Mouse (Mus musculus): ENCODE data around the gene Hpse2.

The Hpse2 gene

DNA sequence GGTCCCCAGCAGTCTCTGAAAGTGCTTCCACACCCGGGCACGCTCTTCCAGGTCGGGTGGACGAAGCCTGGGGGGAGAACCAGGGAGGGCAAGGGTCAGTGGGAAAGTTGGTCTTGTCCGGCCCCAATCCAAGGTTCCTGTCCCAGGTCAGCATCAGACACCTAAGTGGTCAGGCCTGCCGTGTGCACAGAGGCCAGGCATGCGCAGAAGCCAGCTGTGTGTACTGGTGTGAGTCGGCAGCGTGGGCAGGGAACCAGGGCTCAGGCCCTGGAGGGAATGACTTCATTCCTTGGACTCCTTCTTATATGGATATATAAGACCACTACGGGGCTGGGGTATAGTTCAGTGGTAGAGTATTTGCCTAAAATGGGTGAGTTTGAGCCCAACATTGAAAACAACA is 618.5 kb downstream of the Hpse2 start:
- no peak for DNase-seq

DNA sequence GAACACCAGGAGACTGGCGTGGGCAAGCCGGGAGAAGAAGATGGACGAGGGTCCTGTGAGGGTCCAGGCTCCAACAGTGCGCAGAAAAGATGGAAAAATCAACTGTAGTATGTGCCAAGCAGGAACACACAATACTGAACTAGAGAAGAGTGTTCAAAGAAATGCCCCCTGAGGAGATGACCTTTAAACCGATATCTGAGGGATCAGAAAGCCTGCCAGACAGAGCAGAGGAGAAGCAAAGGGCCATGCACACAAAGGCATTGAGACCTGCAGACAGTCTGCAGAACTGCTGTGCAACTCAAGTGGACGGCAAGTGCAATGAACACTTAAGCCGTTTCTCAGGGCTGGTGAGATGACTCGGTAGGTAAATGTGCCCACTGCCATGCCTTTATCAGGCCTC is 620.8 kb downstream of the Hpse2 start:
- no peak for DNase-seq

DNA sequence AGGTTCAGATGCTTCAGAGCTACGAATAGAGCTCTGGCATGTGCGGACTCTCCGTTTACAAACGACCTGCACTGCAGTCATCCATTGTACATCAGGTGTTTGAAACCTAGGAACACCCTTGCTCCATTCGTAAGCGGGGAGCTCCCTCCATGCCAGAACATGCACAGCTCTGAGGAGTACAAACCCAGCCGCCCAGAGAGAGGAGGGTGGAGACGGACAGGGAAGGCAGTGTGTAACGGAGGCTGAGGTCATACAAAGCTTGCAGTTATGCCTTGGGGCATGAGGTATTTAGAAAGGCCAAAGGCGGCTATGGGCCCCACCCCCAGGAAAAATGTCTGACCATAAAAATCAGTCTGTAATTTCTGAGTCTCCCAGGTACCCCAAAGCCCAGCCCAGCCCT is 623.8 kb downstream of the Hpse2 start:
- no peak for DNase-seq

DNA sequence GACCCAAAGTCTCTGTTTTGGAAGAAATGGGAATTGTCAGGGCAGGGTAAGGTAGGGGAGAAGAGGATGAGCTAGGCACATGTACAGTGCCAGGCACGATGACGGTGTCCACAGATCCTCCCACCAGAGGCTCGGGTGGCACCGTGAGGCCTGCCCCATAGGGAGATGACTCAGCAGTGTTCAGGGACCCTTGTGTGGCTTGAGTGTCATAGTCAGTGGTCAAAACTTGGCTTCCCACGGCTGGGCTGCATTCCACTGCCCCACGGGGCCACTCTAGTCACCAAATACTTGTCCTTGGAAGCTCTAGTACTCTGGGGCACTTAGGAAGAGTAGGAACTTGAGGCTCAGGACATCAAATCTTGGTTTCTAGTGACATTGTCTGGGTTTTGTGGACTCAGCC is 631.5 kb downstream of the Hpse2 start:
- no peak for DNase-seq

DNA sequence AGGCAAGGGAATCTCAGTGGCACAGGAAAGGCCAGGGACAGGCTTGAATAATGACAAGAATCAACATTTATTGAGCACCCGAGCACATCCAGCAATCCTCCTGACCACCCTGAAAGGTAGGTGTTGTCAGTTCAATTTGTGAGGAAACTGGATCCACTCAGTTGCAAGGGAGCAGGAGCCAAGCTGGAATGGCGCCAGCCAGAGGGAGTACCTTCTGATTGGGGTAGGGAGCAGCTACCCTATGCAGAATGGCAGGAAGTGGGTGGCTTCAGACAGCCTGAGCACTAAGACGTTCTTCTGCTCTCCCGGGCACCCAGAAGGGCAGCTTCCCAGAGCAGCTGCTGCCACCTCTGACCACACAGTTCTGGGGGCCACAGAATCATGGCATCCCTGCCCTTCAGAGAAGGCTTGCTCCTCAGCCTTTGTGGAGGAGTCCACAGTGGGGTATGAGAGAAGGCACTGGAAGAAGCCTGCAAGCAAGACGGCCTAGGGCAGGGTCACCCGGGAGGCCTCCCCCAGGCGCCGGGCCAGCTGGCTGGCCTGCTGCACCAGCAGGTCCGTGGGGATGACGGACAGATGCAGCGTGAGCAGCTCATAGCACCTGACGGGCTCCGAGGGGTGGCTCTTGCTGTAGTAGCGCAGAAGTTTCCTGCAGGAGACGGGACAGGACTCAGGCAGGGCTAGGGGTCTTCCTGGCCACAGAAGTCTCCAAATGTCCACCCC is 632.8 kb downstream of the Hpse2 start:
- peak; percentile 62 for DNase-seq

DNA sequence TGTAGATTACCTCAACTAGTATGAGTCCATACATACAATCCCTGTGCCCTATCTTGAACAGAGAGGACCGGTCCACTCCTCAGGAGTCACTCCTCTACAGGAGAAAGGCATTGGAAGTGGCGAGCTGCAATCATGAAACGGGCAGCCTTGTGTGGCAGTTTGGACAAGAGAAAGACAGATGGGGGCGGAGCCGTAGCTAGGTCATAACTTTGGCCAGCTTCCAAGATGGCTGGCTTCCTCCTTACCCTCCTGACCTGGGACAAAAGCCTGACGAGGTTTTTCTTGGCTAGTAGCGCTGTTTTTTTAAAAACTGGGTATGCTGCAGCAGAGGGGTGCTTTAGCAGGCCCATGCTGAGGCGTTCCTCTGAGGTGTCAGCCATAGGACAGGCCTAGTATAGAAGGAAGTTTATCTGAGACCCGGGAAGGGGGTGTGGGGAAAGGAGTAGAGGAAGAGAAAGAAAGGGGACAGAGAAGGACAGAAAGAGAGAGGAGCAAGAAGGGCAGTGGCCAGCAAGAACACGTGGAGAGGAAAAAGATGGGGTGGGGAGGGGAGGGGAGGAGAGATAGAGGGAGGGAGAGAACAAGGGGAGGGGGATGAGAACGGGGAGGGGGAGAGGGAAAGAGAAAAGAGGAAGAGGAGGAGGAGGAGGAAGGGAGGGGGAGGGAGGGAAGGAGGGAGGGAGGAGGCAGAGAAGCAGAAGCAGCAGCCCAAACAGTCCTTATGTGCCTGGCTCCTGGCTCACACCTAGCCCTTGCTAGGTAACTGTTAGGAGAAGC is 634.8 kb downstream of the Hpse2 start:
- DNase-seq = peak; percentile 92

DNA sequence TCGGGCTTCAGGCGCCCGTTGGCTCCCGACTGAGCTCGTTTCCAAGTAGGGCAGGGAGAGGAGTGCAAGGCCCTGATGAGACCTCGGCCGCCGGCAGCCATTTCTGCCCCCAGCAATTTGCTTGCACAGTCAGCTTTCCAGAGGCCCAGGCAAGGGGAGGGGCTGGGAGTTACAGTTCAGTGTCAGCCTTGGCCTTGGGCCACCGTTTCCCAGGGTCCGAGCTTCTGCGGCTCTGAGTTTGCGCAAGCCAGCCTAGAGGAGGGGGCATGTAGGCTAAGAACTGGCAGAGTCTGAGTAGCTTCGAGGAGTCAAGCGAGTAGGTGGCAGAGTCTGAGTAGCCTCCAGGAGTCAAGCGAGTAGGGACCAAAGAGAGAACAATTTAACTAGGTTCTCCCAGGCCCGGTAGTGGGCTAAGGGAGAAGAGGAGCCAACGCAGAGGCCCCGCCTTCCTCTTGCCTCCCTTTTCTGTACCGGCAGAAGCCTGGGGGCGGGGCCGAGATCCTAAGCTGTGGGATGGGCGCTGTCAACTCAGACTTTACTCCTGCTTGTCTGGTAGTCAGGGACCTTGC is 635.7 kb downstream of the Hpse2 start, which contains the start of gene Pyroxd2:
Gene Pyroxd2, minus strand, starts transcription at position 413 of the 569 bp plus-strand sequence.
- DNase-seq = peak; percentile 94

DNA sequence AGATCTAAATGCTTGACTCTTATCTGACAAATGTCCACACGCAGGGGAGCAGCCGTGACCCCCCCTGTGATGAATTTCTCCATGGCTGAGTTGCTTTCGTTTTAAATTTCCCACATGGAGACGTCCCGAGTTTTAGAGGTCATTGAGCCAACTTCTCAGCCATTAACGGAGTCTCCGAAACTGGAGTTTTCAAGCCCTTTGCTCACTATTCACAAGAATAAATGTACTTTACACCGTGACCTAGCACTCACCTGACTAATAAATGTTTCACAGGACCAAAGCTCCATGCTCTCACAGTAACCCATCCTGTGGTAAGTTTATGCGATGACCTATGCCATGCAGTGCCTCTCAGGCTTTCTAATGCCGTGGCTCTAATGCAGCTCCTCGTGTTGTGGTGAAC is 638.0 kb downstream of the Hpse2 start:
- peak; percentile 64 for DNase-seq

DNA sequence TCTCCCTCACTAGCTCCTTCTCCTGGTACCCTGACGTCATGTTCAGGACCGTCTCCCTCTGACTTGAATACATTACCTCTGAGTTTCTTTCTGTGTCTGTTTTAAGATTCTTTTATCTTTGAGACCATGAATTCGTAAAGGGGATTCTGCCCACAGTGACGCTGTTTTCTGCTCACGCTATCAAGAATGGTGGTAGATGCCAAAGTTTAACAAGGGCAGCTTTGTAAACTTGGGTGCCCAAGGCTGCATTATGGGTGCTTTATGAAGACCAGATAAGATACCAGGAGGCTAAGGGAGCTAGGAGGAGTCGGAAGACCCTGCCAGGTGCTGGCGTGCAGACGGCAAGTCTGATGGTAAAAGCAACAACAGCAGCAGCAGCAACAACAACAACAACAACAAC is 641.5 kb downstream of the Hpse2 start:
- no peak for DNase-seq

DNA sequence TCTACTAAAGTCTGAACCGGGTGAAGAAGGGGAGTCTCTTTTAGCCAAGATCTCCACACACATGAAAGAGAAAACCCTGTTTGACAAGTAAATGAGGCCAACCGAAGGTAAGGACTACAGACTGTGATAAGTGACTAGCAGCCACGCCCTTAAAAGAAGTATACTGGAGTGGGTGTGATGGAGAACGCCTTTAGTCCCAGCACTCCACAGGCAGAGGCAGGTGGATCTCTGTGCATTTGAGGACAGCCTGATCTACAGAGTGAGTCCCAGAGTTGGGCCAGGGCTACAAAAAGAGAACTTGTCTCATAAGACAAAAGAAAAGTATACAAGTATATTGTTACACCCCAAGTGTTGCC is 642.3 kb downstream of the Hpse2 start:
- DNase-seq = no peak

DNA sequence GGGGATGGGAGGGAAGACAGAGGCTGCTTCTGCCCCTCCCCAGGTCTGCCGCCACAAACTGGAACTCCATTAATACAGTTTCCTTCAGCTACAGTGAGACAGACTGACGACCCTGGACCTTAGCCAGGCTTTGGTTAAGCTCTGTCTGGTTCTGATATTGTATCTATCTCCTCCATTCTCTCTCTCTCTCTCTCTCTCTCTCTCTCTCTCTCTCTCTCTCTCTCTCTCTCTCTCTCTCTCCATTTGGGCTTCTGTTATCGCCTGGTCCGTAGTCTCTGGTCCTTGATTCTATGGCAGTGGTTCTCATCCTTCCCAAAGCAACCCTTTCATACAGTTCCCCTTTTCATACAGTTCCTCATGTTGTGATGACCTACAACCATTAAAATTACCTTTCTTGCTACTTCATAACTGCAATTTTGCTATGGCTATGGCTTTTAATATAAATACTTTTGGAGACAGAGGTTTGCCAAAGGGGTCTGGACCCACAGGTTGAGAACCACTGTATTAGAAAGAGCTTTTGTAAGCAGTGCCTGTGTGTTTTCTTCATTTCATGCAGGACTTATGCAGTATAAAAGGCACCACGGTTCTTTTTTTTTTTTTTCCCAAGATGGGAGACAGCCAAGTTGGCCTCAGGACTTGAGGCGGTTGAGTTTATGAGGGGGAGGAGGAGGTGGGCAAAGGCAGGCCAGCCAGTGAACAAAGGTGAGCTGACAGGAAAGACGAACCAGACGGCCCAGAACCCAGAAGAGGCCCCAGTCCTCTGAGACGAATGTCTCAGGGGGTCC is 642.9 kb downstream of the Hpse2 start:
- DNase-seq = no peak

DNA sequence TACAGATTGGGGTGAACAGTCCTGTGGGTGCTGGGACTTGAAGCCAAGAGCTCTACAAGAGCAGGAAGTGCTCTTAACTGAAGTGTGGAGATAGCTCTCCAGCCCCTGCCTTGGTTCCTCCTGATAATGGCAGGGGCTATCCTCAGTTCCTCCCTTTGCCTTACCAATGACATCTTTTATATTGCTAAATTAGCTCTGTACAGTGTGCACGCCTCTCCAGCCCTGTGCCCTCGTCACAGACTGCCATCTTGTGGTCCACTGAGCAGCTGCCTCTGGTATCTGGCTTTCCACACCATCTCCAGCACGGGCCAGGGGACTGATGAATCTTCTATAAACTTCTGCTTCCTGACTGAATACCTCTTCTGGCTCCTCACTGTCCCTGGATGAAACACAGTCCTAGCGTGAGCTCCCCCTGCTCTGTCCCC is 644.0 kb downstream of the Hpse2 start:
- peak; percentile 67 for DNase-seq

DNA sequence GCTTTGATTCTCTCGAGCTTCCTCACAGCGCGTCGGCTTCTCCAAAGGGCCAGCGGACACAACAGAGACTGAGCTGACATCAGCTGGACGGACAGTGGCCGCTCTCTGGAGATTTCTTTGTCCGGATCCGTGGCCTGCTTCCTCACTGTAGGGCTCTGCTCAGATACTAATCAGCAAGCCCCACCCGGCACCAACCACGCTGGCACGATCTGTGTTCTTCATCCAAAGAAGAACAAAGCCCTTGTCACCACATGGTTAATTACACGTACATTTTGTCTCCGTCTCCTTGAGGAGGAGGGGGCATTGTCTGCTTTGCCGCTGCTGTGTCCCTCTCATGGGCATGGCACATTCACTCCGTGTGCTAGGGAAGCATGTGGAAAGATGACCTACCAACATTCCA is 644.9 kb downstream of the Hpse2 start:
- no peak for DNase-seq

DNA sequence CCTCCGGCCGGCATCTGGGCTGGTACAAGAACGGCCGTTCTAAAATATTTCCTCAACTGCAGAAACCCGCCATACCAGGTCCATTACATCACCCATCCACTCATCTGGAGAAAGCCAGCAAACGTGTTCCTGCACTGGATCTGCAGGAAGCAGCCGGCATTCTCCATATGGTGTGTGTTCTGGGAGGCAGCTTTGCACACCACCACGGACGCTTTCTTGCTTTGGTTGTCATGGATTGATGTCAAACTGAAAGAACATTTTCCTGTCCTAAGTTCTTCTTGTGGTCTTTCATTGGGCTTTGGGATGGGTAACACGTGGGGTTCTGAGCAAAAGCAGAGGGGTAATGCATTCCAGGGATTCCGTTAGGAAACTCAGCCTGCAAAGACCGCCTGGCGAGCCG is 646.3 kb downstream of the Hpse2 start:
- DNase-seq = no peak

DNA sequence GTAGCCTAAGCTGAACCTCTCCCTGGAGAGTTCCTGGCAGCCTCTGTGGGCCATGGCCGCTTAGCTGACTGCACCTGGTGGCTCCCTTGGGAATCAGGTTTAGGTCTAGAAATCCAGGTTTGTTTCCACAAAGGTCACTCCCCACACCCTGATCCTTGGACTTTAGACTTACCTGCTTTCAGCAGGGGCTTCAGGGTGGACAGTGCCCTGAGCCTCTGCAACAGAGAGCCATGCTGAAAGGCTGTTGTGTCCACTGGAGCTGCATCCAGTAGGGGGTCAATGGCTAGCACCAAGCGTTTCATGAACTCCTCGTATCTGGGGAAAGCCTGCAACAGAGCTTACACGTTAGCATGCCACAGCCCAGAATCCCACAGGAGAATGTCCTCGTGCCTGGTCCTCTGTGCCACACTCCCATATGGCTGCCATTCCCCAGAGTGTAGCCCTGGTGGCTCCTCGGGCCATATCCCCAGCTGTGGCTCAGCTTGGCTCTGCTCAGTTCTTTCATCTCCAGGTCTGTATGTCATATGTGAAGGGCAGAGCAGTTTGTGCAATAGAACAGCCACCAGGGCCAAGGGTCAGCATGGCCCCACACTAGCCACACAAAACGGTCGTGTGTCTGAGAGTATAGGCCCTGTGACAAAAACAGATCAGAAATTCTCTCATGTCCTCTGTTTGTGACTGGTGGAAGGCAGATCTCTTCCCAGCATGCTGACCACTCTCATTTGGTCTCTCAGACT is 647.8 kb downstream of the Hpse2 start:
- DNase-seq = no peak

DNA sequence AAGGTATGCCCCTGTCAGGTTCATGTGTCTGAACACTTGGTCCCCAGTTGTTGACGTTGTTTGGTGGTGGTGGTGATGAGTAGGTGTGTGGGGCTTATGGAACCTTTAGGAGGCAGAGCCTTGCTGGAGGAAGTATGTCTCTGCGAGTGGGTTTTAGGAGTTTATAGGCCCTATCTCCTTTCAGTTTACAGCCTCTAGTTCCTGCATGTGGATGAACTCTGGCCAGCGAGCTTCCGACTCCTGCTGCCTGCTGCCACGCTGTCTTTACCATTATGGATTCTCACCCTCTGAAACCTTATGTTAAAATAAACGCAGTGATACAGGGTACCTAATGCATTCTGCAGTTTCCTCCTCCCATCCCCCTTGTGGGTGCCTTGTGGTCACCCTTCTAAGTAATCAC is 648.4 kb downstream of the Hpse2 start:
- DNase-seq = no peak

DNA sequence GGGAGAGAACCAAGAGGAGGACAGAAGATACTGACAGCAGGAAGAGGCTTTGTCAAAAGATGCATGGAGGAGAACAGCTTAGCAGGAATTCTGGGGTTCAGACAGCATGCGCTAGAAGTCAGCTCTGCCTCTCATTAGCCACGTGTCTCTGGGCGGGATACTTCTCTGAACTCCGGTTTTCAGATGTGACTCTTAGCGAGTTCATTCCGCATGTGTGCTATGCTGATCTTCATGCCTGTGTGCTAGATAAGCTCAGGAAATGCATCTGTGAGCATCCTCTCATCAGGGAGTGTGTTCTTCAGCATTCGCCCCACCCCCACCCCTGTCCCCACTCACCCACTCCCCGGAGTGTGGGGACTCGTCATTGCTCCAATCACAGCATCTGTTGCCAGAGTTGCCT is 650.4 kb downstream of the Hpse2 start:
- DNase-seq = no peak

All from kidney, postnatal 14 days (tissue).